Mouse (Mus musculus): ENCODE data around the gene Tent4a.

DNA sequence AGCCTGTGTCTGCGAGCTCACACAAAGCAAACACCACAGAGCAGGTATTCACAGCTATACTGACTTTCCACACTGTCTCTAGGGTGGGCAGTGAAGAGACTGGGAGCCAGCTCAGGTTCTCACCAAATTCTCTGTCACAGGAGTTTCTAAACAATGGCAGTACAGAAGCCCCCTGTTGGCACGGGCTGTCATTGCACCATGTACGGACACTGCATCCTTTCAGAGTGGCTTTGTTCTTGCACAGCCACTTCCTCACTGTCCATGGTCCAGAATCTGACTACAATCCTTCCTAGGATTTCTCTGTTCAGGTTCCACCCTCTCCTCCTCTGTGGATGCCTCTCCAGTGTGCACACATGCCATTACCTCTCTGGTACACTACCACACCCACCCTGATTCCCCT lies 10.6 kb upstream of the Tent4a start:
- TF ChIP-seq EP300 (IDR thresholded peaks at IDR 0.05; ENCODE audit: insufficient read depth, low read depth, low read length) (no peak), CTCF (IDR thresholded peaks at IDR 0.05) (peak; percentile 75), POLR2A (IDR thresholded peaks at IDR 0.05; ENCODE audit: insufficient read depth, low read depth, low read length) (no peak)

All from heart, adult 2 months (tissue).